Mouse (Mus musculus): ENCODE data around the gene Man2c1.

DNA sequence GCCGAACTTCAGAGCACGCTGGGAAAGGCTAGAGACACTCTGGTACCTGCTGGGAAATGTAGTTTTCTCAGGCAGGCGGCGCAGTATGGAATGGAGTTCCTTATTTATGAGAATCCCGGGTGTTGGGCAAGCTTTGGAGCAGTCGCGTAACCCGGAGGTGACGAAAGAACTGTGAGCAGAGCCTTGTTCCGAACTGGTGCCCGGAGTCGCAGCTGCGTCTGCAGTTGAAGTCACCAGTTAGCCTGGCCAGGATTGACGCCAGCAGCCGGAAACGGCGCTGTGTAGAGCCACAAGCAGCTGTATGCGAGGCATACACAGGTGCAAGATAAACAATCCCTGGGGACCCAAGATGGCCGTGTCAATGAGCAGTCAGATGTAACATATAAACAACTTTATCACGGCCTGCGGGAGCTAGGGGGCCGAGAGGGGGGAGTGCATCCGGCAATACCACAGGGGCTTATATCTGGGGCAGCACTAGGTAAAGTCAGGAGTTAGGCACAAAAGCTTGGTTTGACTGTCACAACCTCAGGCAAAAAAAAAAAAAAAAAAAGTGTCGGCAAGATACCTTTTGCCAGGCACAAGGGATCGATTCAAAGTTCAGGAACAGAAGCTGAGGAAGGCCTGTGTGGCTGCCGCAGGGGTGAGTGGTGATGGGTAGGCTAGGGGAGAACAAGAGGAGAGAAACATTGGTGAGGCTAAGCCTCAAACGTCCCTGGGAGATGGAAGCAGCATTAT lies 17.8 kb downstream of the Man2c1 start, which contains the start of gene Neil1:
- TF ChIP-seq CTCF (IDR thresholded peaks at IDR 0.05; ENCODE audit: extremely low read depth, insufficient read depth, insufficient read length, insufficient replicate concordance), result no peak
- TF ChIP-seq POLR2A (IDR thresholded peaks at IDR 0.05; ENCODE audit: low read depth, low read length), result peak; percentile 49; the same call in 1 of the 2 replicates
